Mouse (Mus musculus): ENCODE measurements around the gene 4930579F01Rik.

4930579F01Rik gene

GRCm38 (mm10) chr3:138193683-138194302 is at the start of gene 4930579F01Rik:
TSS of gene 4930579F01Rik (minus strand) at chr3:138193825.
- no peak for DNase-seq (ENCODE audit: low read depth, low spot score)

GRCm38 (mm10) chr3:138242933-138243332 is 49.3 kb upstream of the 4930579F01Rik start:
- DNase-seq (ENCODE audit: low read depth, low spot score), result no peak

- DNase-seq (ENCODE audit: low read depth, low spot score), result no peak
Measured at GRCm38 (mm10) chr3:138242021-138242726, 48.5 kb upstream of the 4930579F01Rik start.

- DNase-seq (ENCODE audit: low read depth, low spot score), result no peak
Measured at GRCm38 (mm10) chr3:138241371-138241770, 47.7 kb upstream of the 4930579F01Rik start.

GRCm38 (mm10) chr3:138240942-138241341 is 47.3 kb upstream of the 4930579F01Rik start:
- no peak for DNase-seq (ENCODE audit: low read depth, low spot score)

GRCm38 (mm10) chr3:138240411-138240810 is 46.8 kb upstream of the 4930579F01Rik start:
- no peak for DNase-seq (ENCODE audit: low read depth, low spot score)

- DNase-seq (ENCODE audit: low read depth, low spot score), result no peak
Measured at GRCm38 (mm10) chr3:138239461-138239860, 45.8 kb upstream of the 4930579F01Rik start.

- DNase-seq (ENCODE audit: low read depth, low spot score), result no peak
Measured at GRCm38 (mm10) chr3:138238046-138238445, 44.4 kb upstream of the 4930579F01Rik start.

- no peak for DNase-seq (ENCODE audit: low read depth, low spot score)
Measured at GRCm38 (mm10) chr3:138236546-138237163, 43.0 kb upstream of the 4930579F01Rik start.

- no peak for DNase-seq (ENCODE audit: low read depth, low spot score)
Measured at GRCm38 (mm10) chr3:138231531-138231930, 37.9 kb upstream of the 4930579F01Rik start.

GRCm38 (mm10) chr3:138230266-138230665 is 36.6 kb upstream of the 4930579F01Rik start:
- no peak for DNase-seq (ENCODE audit: low read depth, low spot score)

GRCm38 (mm10) chr3:138229448-138229847 is 35.8 kb upstream of the 4930579F01Rik start:
- no peak for DNase-seq (ENCODE audit: low read depth, low spot score)

- no peak for DNase-seq (ENCODE audit: low read depth, low spot score)
Measured at GRCm38 (mm10) chr3:138227782-138228181, 34.2 kb upstream of the 4930579F01Rik start.

GRCm38 (mm10) chr3:138227082-138227481 is 33.5 kb upstream of the 4930579F01Rik start:
- no peak for DNase-seq (ENCODE audit: low read depth, low spot score)

GRCm38 (mm10) chr3:138226476-138226875 is 32.9 kb upstream of the 4930579F01Rik start:
- DNase-seq (ENCODE audit: low read depth, low spot score), result no peak

GRCm38 (mm10) chr3:138225853-138226252 is 32.2 kb upstream of the 4930579F01Rik start:
- DNase-seq (ENCODE audit: low read depth, low spot score), result no peak

GRCm38 (mm10) chr3:138225331-138225730 is 31.7 kb upstream of the 4930579F01Rik start:
- no peak for DNase-seq (ENCODE audit: low read depth, low spot score)

- no peak for DNase-seq (ENCODE audit: low read depth, low spot score)
Measured at GRCm38 (mm10) chr3:138224363-138224954, 30.8 kb upstream of the 4930579F01Rik start.

GRCm38 (mm10) chr3:138222952-138223351 is 29.3 kb upstream of the 4930579F01Rik start:
- DNase-seq (ENCODE audit: low read depth, low spot score), result peak; percentile 40

GRCm38 (mm10) chr3:138222511-138222910 is 28.9 kb upstream of the 4930579F01Rik start:
- DNase-seq (ENCODE audit: low read depth, low spot score), result no peak

- no peak for DNase-seq (ENCODE audit: low read depth, low spot score)
Measured at GRCm38 (mm10) chr3:138221116-138221515, 27.5 kb upstream of the 4930579F01Rik start.

GRCm38 (mm10) chr3:138217631-138218264 is 24.1 kb upstream of the 4930579F01Rik start, which contains the start of gene Adh7:
TSS of gene Adh7 (plus strand) at chr3:138217760.
- DNase-seq (ENCODE audit: low read depth, low spot score), result no peak

Data from retina, adult 2 months (tissue).